Mouse (Mus musculus): Measurements from ENCODE around the gene Acsl6. TPM values are rescaled to one million over a fixed set of nuclear protein-coding genes. Genes with fewer than 3 reads are reported as not detected.
A peak's percentile ranks its signal among the peaks of the same experiment; 100 is the strongest.
"Not testable (repeated sequence)": the region's sequence is repeated elsewhere in the genome, so short reads cannot be mapped to it uniquely, and the experiment has no call there.

The Acsl6 gene
- 10 to 100 TPM; 11.1 to 14.8 TPM for total RNA-seq (2021)
- long read RNA-seq, experiment 1, full-length matches to known transcripts: 6 of 17 reads
- long read RNA-seq, experiment 1, partial matches to known transcripts: 3 of 17 reads
- long read RNA-seq, experiment 1, other reads (novel, unspliced or antisense): 8 of 17 reads
- long read RNA-seq, experiment 2, full-length matches to known transcripts: 4 of 10 reads
- long read RNA-seq, experiment 2, partial matches to known transcripts: 1 of 10 reads
- long read RNA-seq, experiment 2, other reads (novel, unspliced or antisense): 5 of 10 reads

DNA sequence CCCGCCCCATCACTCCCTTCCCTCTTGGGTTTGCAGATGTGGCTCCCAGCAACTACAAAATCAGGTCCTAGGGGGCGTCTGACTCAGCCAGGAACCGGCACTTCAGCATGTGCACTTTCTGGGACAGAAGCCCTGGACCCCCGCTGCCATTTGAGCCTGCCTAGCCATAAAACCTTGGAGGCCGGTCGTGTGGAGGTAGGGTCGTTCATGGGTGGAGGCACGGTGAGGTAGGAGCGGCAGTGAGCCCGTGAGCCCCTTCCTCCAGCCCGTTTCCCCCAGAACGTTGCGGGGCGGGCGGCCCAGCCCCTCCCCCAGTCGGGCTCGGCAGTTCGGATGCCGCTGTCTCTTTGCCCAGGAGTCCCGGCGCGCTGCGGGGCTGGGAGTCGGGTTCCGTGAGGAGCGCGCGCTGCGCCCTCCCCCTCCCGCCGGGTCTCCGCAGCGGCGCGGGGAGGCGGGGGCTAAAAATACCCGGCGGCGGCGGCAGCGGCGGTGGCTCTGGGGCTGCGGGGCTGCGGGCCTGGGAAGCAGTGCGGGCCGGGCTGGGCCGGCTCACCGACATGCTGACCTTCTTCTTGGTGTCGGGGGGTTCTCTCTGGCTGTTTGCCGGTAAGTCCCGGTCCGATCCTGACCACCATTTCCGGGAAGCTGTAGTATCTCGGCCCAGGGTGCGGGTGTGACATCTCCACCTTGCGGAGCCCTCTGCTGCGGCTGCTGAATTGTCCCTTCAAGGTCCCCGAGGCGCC, at the start of gene Acsl6:
TSS of gene Acsl6 (plus strand) at position 71 of the 743 bp plus-strand sequence.
- no peak for DNase-seq

DNA sequence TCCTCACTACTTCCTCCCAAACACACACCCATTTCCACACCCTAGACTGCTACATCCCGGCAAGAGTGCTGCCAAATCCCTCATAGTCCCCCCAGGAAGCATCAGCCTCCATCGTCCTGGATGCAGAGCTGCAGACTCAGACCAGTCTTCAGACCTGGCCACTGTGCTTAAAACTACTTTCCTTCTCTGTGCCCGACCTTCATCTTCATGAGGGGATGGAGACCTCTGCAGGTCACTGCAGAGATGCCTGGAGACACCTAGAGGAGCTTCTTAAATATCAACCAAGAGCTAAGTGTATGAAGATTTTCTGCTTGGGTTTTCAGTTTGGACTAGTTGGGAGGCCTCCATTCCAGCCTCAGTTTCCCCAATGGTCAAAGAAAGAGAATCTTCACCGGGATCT, 49.5 kb upstream of the Acsl6 start:
- DNase-seq: peak; percentile 18 to 20

DNA sequence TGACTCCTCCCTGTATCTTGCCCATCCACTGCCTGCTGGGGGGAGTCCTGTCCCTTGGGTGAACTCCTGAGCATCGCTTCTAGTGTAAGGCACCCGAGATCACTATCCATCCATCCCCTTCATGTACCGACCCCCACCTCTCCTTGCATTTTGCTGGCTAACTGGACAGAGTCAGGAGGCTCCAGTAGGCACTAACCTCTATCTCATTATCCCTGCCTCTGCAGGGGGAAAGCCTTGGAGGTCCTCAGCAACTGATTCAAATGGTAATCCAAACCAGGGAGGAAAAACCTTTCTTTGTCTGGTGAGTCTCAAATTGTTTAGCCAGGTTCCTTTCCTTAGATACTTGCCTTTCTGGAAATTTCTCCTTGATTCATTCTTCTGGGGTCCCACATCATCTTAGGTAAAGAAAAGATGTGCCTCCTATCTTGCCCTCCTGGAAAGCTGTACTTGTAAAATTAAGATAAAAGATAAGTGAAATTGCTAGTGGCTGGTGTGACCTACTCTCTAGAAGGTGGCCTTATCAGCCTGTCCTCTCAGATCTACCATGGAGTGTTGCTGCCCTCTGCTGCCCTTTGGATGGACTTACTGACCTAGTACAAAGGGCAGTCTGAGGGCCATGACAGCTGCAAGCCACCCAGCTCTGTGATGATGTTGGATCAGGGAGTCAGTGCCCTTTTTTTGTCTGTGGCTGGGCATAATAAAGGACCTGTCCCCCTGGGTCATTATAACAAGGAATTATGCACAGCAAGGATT, 46.8 kb upstream of the Acsl6 start:
- DNase-seq: peak; percentile 82 to 89

DNA sequence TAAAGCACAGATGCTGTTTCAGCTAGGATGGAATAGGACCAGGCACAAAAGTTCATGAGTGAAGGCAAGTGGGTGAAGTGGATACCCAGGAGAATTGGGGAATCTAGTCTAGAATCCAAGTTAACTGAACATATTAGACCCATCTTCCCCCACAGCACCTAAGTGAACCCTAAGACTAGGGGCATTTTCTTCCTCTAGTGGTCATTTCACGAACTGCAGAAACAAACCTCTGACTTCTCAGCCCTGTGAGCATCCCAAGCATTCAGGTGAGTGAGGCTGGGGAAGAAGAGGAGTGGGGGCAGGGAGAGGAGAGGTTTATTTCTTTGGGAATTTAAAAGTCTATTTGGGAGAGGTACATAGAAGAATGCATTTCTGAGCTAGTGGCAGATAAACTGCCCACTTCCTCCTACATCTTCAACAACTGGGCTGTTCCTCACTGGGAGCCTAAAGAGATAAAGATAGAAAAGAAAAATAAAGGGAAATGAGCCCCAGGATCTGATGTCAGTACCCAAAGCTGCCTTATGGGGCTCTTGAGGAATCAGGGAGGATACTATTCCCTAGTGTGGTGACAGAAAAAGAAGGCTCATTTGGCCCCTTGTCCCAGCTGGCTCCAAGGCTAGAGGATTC, 40.1 kb upstream of the Acsl6 start:
- DNase-seq: no peak

DNA sequence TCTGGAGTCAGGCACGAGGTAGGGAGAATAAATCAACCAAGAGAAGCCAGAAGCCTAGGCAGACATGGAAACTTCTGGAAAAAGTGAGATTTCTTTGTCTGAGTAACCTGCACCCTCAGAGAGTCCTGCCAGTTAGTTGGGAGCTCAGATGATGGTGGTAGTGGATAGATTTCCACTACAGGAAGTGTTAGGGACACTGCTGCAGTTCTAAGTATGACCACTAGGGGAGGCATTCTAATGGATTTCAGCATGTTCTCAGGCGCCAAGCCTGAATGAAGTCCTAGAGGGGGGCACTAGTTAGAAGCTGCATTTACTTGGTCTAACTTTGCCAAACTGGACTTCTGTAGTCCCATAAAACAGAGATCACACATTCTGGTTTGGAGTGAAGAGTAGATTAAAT, 39.1 kb upstream of the Acsl6 start:
- peak; percentile 33 to 80 for DNase-seq

DNA sequence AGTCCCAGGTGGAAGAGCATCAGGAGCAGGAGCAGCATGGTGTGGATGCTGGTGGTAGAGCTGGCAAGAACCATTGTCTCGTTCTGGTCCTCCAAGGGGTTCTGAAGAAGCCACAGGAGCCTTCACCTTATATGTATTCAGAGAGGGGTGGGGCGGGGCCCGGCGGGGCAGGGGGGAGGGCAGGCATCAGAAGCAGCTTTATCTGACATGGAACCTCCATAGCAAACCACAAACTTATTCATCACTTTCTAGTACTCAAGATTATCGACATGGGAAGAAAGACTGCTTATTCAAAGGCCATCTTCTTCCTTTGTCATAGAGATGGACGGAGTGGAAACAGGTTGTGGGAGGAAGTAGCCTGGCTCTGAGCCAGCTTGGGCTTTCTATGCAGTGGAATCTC, 36.4 kb upstream of the Acsl6 start, which contains the start of gene Il3:
TSS of gene Il3 (minus strand) at position 101 of the 400 bp plus-strand sequence.
- no peak for DNase-seq

DNA sequence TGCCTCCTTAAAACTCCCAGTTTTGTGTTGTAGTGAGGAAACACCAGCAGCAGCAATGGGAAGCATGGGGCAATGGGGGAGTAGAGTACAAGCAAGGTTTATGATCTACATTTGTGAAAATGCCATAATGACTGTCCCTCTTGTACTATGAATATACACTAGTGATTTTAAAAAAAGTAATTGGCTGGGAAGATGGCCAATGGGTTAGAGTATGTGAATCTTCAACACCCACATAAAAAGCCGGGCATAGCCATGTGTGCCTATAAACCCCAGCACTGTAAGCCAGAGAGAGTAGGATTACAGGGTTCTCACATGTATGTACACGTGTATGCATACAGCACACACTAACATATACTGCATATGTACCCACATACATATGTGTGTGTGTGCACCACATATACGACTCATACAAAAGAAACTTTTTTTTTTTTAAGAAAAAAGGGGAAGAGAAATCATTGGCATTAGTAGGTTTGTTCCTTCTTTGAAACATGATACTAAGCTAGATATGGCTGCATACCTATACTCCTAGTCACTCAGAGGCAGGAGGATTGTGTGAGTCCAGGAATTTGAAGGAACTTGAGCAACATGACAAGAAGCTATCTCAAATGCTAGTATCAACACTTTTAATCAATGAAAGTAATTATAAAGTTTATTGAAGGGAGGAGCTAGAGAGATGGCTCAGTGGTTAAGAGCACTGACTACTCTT, 34.3 kb upstream of the Acsl6 start:
- DNase-seq: no peak

DNA sequence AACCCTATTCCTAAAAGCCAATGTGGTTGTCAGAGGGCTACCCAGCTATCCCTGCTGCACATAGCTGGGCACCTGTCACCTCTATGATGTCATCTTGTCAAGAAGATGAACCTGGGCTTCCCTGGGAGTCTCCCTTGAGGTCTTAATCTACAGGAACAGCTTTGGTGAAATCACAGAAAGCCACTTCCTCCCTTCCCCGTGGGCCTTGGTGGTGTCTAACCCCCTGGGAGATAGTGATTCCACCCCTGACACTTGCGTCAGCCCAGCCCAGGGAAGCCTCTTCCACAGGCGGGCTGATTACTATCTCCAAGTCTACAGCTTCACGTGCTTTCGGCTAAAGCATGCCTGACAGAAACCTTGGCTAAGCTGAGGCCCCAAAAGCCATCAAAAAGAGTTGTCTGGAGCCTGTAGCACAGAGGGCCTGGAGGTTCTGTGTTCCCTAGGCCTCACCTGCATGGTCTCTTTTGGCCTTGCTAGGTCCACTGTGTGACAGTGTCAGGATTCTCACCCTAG, 32.1 kb upstream of the Acsl6 start:
- no peak for DNase-seq

DNA sequence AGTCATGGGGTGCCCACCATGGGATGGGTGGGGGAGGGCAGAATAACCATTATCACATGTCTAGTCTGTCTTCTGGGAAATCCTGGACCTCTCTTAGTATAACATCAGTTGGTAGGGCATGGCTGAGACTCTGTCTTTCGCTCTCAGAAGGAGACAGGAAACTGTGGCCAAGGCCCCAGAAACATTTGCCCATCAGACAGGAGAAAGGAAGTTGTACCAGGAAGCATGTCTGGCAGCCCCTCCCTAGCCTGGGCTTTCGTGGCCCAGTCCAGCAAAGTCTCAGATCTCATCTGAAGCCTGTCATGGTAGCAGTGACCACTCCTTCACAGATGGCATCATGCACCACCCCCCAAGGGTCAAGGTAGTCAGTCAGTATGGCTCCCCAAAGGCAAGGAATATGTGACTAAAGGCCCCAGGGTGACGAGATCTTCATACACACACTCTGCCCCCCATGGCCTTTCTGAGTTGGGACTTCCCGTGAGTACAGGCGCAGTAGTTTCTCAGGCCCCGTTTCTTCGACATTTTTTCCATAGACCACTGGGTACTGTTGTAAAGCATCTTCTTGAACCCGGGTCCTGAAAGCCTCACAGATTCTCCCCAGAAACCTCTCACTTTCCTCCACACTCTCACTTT, 15.7 kb upstream of the Acsl6 start:
- DNase-seq: no peak

DNA sequence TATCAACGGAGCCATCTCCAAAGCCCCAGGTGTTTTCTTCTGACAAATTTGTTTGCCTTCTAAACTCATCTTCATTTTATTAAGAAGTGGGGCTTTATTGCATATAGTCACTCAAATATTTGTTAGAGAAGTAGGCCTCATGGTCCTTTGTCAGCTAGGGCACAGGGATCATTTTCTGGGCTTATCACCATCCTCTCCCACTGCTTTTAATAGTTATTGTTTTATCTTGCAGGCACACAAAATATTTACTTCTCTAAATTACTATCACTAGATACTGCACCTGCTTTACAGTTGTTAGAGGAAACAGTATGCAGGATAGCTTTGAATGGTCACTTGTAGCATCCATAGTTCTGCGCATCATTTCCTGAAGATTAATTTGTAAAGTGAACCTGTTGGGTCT, 11.4 kb upstream of the Acsl6 start:
- DNase-seq: no peak

DNA sequence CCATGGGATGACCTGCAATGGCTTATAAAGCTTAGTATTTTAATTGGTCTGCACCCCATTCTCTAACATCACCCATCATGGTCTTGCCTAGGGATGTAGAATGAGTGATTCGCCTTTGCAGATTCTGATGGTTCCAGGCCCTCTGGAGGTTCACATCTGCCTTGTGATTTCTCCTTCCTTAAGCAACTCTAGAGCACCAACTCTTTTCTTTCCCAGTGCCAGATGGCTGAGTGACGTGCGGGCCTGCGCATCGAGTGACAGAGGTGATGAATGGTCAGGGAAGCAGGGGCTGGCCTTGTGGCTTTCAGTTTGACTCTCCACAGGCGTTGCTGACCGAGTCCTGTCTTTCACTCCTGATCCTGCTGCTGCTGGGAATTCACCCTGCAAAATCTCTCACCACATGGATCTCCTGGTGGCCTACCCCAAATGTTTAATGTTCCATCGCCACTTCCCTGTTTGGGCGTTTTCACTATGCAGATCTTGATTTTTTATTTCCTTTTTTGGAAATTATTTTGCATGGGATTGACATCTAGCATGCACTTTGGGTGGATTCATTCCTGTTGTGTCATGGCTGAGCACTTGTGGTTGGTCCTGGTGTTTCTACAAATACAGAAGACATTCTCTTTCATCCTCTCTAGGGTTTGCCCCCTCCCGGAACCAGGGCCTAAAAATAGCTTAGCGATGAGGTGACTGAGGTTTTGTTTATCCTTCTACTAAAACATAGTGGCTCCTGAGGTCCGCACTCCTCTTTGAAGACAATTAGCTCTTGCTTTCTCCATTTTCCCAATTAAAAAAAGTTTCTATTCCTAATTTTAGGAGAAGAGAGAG, 9.4 kb upstream of the Acsl6 start:
- no peak for DNase-seq

DNA sequence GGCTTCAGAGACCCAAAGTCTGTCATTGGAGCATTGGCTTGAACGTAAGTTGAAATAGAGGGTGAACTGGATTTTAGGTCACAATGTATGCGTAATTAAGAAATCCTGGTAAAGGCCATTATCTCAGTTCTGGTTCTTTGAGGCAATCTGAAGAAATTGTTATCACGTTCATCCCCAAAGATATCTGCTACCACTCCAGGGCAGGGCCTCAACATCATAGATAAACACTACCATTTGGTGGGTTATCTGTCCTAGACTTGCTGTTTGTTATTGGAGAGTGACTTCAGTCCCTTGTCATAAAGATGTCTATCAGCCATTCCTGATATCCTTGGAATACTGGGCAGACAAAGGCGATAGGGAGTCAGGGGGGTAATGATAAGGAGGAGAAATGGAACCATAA, 7.6 kb upstream of the Acsl6 start:
- no peak for DNase-seq

DNA sequence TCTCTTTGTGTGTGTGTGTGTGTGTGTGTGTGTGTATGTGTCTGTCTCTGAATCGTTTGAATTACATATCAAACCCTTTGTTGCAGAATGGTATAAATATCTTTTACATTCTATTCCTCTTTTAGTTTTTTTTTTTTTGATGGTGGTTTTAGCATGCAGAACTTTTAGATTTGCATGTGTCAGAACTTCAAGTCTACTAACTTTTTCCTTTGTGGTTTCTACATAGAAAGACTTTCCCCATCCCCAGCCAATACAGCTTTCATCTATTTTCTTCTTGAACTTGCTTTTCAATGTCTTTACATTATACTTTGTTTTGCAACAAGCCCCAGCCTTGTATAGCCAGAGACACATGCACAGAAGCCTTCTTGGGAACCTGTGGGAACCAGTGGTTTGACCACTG, 6.9 kb upstream of the Acsl6 start:
- no peak for DNase-seq

DNA sequence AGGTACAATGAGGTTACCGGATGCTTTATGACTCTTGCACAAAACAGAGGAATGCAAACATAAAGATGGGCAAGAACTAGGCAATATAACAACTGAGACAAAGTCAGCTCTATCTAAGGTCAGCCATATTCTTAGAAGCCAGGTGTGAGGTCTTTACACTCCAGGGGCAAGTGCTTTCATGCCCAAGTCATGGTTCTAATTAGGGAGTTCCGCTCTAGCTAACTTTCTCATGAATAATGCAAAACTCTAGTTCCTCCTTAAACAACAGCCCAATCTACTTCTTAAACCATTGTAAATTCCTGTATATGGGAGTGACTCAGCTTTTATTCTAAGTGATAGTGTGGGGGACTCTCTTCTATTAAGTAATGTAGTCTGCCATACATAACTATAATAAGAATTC, 6.1 kb upstream of the Acsl6 start:
- not testable (repeated sequence) for DNase-seq

DNA sequence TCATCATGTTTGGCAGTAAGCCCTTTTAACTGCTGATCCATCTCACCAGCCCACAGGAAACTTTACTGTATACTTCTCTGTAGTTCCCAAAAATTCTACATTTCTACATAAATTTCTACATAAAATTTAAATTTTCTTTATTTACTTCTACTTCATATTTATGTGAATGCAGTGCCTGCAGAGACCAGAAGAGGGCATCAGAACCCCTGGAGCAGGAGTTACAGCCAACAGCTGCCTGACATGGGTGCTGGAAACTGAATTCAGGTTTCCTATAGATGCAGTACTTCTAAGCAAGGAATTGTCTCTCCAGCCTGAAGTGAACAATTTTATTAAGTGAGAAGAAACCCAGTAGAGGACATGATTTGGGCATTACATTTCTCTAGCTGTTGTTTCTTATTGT, 4.8 kb upstream of the Acsl6 start:
- DNase-seq: no peak

DNA sequence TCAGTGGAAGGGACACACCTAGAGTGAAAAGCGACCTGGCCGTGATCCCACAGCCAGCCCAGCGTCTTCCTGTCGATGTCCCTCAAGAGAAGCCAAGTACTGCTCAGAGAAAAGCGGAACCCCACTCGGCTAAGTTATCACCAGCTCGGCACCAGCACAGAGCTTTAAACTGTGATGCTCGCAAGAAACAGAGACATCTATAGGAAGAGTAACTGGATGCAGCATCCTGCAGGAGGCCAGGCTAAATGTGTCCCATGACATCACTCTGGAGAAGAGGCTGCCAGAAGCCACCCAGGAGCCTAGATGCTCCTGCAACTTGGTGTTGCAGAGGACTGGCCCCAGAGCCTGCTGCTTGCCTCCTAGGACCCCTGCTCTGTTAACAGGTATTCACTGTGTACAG, 1.6 kb upstream of the Acsl6 start:
- DNase-seq: no peak

DNA sequence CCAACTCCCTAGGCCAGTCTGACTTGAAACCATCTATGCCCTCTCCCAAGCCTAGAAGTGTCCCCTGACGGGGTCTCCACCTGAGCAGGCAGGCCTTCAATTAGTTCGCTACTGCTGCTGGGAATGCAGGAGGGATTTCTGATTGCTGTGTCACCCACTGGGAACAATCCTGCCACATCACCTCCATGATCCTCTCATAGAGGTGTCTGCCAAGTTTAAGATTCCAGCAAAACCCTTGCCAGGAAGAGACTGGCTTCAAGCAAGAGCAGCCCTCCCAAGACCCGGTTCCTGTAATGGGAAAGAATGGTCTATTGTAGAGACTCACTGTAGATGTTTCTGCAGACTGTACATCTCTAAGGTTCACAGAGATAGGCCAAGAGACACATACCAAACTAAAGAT, 992 bp upstream of the Acsl6 start:
- DNase-seq: no peak

DNA sequence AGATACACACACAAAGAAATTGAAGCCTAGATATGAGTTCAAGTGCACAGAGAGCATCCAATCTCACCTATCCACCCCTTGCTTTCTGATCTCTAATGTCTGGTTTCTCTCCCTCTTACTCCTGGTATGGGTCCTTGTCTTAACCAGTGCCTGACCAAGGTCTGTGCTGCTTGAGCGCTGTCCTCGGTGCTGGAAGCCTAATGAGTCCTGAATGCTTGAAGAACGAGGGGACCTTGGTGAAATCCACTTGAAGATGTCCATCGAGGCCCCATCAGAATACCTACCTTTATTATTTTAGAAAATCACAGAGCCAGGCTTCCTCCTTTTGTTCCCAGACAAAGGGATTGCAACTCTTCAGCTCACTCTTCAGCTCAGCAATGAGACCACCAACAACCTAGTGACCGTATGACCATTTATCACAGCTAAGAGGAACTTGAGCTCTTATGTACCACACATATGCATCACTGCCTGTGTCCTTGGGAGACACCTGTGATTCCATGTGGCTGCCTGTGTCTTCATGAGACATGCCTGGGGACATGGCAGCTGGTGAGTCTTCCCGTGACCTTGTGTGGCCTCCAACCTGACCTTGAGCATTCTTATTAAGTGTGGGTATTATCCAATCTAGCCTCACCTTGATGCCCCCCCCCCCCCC, 396 bp upstream of the Acsl6 start:
- no peak for DNase-seq

DNA sequence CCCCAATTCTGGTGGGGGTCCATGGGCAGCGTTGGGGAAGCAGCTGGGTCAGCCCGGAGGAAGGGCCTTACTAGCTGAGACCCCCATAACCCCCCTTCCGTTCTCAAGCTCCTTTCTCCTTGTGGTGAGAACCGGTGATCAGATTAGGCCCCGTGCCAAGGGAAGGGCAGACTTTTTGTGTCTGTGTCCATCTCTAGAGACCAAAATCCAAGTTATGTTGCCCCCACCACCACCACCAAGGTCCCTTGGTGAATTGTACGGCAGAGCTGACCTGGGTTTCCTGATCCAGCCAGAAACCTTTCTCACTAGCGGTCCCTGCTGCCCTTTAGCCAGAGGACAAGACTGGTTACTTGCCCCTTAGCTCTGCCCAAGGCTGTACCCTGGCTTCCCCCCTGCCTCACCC, 874 bp downstream of the Acsl6 start:
- no peak for DNase-seq

DNA sequence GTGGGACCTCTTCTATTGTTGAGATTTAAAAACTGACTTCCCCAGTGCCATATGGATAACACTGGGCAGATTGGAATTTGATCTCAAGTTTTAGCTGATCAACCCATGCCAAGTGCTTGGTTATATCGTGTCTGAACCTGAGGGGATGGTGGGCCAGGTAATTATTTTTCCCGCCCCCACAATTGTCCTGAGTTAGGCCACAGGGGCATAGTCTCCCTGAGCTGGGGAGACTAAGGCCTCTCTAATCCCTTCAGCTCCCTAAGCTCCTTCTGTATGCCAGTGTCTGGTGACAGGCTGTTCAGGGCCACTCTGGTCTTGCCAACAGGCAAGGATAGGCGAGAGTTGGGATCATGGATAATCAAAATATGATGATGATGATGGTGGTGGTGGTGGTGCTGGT, 1.7 kb downstream of the Acsl6 start:
- no peak for DNase-seq

Data from heart, adult 18-20 months (tissue).